ENCODE assay signal across 8 mouse cellular contexts in genomic region chr12:73534591-73534990, GRCm38 (mm10). TPM values are rescaled to one million over a fixed set of nuclear protein-coding genes. Genes with fewer than 3 reads are reported as not detected.
DNase-seq lines count a peak whose midpoint lies in the region; ATAC-seq and TF ChIP-seq lines count a peak whose summit lies in the region.

No protein-coding gene starts in this region.

- no peak overlapping the region for H3K4me2 ChIP-seq in kidney, embryonic 16.5 days (replicated peaks; ENCODE audit: low read depth, low read length)

- H3K27me3 ChIP-seq in kidney, adult 2 months (replicated peaks; ENCODE audit: control insufficient read depth, insufficient read depth, low read length), result no peaks in the 10 kb centered on the region
- peaks cover 27% of the 10 kb centered on the region for H3K27me3 ChIP-seq in kidney, embryonic 16.5 days (ENCODE audit: insufficient read depth, low read length)
- H3K27me3 ChIP-seq in MEL (ENCODE audit: control insufficient read depth in 1 of 2, insufficient read depth in 2 of 2, low read length in 2 of 2), result no peaks in the 10 kb centered on the region

- TF ChIP-seq CTCF in kidney, adult 2 months (conservative IDR thresholded peaks at IDR 0.05; ENCODE audit: insufficient read depth, insufficient read length, low read depth, low read length), result 0 out of 2 replicates have a peak, but pooled peaks have one; percentile 15
- peak; percentile 32 to 87 (median 70); a peak in 5 of 6 replicates for TF ChIP-seq CTCF in MEL (IDR thresholded peaks at IDR 0.05 in 2 of 3, conservative IDR thresholded peaks at IDR 0.05 in 1 of 3; ENCODE audit: control insufficient read depth in 1 of 3, insufficient read depth in 1 of 3, low read depth in 2 of 3, low read length in 3 of 3, poor library complexity in 1 of 3, severe bottlenecking in 1 of 3)

- no peaks in the 10 kb centered on the region for H3K4me1 ChIP-seq in kidney, adult 2 months (ENCODE audit: control insufficient read depth, insufficient read depth, low read length)
- no peaks in the 10 kb centered on the region for H3K4me1 ChIP-seq in kidney, embryonic 16.5 days (ENCODE audit: insufficient read depth, low read length)
- no peaks in the 10 kb centered on the region for H3K4me1 ChIP-seq in MEL (ENCODE audit: control insufficient read depth in 1 of 2, insufficient read depth in 2 of 2, low read length in 2 of 2)

- no peak for TF ChIP-seq POLR2A in kidney, adult 2 months (IDR thresholded peaks at IDR 0.05; ENCODE audit: low read depth, low read length)
- no peak for TF ChIP-seq POLR2A in MEL (IDR thresholded peaks at IDR 0.05; ENCODE audit: control insufficient read depth in 1 of 2, insufficient read depth in 1 of 2, low read depth in 1 of 2, low read length in 2 of 2, poor library complexity in 1 of 2)

- DNase-seq in kidney, adult 2 months, result peak; percentile 71
- DNase-seq in MEL (ENCODE audit: low read depth, low spot score), result peak; percentile 74
- peak; percentile 55 for DNase-seq in c-Kit-positive CD71-negative TER-119-negative erythroid progenitor cells, embryonic 14.5 days (ENCODE audit: low read depth)
- peak; percentile 73 to 80 for DNase-seq in heart, postnatal 10 days
- DNase-seq in left cerebral cortex, postnatal 36 days (ENCODE audit: low spot score in 2 of 2), result peak; percentile 35 to 39
- peak; percentile 41 for DNase-seq in retina, adult 2 months (ENCODE audit: low read depth, low spot score)

- 12% methylated on average over 9 of the region's 9 CpGs for WGBS in kidney, adult 2 months
- 15% methylated on average over 9 of the region's 9 CpGs for WGBS in kidney, embryonic 16.5 days

- TF ChIP-seq RAD21 in MEL (IDR thresholded peaks at IDR 0.05; ENCODE audit: low read depth, low read length), result peak; percentile 39

- H3K79me2 ChIP-seq in MEL (ENCODE audit: control insufficient read depth, insufficient read depth, low read length, poor library complexity), result no peaks in the 10 kb centered on the region

- H3K27ac ChIP-seq in kidney, adult 2 months (ENCODE audit: insufficient read depth, low read depth, low read length), result no peak overlapping the region
- H3K27ac ChIP-seq in kidney, embryonic 16.5 days (ENCODE audit: low read length), result no peak overlapping the region
- no peak overlapping the region for H3K27ac ChIP-seq in MEL (ENCODE audit: control insufficient read depth, low read depth, low read length)

- no peaks in the 10 kb centered on the region for H3K36me3 ChIP-seq in kidney, adult 2 months (ENCODE audit: control insufficient read depth, insufficient read depth, low read length)
- no peaks in the 10 kb centered on the region for H3K36me3 ChIP-seq in kidney, embryonic 16.5 days (ENCODE audit: insufficient read depth, low read length)
- H3K36me3 ChIP-seq in MEL (ENCODE audit: control insufficient read depth in 1 of 2, insufficient read depth in 2 of 2, low read length in 2 of 2), result no peaks in the 10 kb centered on the region; a peak in 1 of 4 replicates

- TF ChIP-seq EP300 in MEL (IDR thresholded peaks at IDR 0.05; ENCODE audit: low read depth in 1 of 2, low read length in 2 of 2), result no peak

- intact Hi-C loops in heart, postnatal 10 days (cut with DNase I), result no loop called here
- intact Hi-C loops in left cerebral cortex, postnatal 36 days (cut with DNase I), result no loop called here

- ATAC-seq in kidney, embryonic 16.5 days (ENCODE audit: low FRiP score, low TSS enrichment), result no peak
- ATAC-seq in monocyte, adult 5-6 weeks (replicated peaks; ENCODE audit: insufficient number of reproducible peaks, low FRiP score, low TSS enrichment, poor library complexity, severe bottlenecking), result no peak; the same call in 1 of the 2 replicates

- no peak overlapping the region for H3K4me3 ChIP-seq in kidney, adult 2 months (ENCODE audit: insufficient read depth, low read depth, low read length)
- H3K4me3 ChIP-seq in kidney, embryonic 16.5 days (ENCODE audit: low read length), result no peak overlapping the region
- H3K4me3 ChIP-seq in MEL (ENCODE audit: control insufficient read depth in 1 of 2, insufficient read depth in 1 of 2, low read depth in 2 of 2, low read length in 2 of 2), result no peak overlapping the region

- no peak overlapping the region for H3K9ac ChIP-seq in kidney, embryonic 16.5 days (replicated peaks; ENCODE audit: low read length)
- H3K9ac ChIP-seq in MEL (ENCODE audit: control insufficient read depth, low read depth, low read length, poor library complexity, severe bottlenecking), result no peak overlapping the region

- no peaks in the 10 kb centered on the region for H3K9me3 ChIP-seq in kidney, embryonic 16.5 days (ENCODE audit: low read length)
- H3K9me3 ChIP-seq in MEL (replicated peaks; ENCODE audit: insufficient read depth, low read length), result no peaks in the 10 kb centered on the region

TF ChIP-seq in MEL, 35 proteins besides CTCF, POLR2A, EP300 and RAD21:
- peak; percentile 54 for TF ChIP-seq SMC3 (IDR thresholded peaks at IDR 0.05; ENCODE audit: low read depth, low read length)
- TF ChIP-seq HCFC1 (IDR thresholded peaks at IDR 0.05; ENCODE audit: low read depth, low read length), result no peak
- no peak for TF ChIP-seq ELF1 (IDR thresholded peaks at IDR 0.05; ENCODE audit: low read depth, low read length)
- no peak for TF ChIP-seq MEF2A (IDR thresholded peaks at IDR 0.05; ENCODE audit: extremely low read depth, insufficient replicate concordance, low read depth, low read length, poor library complexity, severe bottlenecking)
- no peak for TF ChIP-seq UBTF (IDR thresholded peaks at IDR 0.05; ENCODE audit: borderline replicate concordance, insufficient read depth, low read depth, low read length)

RNA-seq across cellular contexts. Expression of gene Tmem30b, which starts 11.6 kb away (rescaled TPM):
- polyA plus RNA-seq in kidney, adult 2 months (2012; rRNA removed), result 16.5 and 22.3 TPM in 2 replicates
- 12.7 and 14.6 TPM in 2 replicates for polyA plus RNA-seq in kidney, embryonic 16.5 days (2015; fragmentation: Nextera tagmentation; extraction: Ambion mirVana)
- not detected in 2 replicates for total RNA-seq in MEL (2012; rRNA removed)
- polyA plus RNA-seq in MEL (2012; ENCODE audit: insufficient read depth in 1 of 2, insufficient read length in 2 of 2, low read depth in 1 of 2, low replicate concordance in 2 of 2, missing spikeins in 1 of 2), result not detected
- under 1 TPM; 0.20 to 0.34 TPM for total RNA-seq in heart, postnatal 10 days (2021)
- under 1 TPM in 1 of 2 experiments, not detected in 1; 0.12 TPM for total RNA-seq in left cerebral cortex, postnatal 36 days (2021)
- not detected in 3 replicates for total RNA-seq in monocyte, adult 5-6 weeks (2017)

RNA-seq across cellular contexts. Expression of gene Prkch, which starts 50.0 kb away (rescaled TPM):
- polyA plus RNA-seq in kidney, adult 2 months (2012; rRNA removed), result 8.4 and 9.5 TPM in 2 replicates
- 9.8 and 10.5 TPM in 2 replicates for polyA plus RNA-seq in kidney, embryonic 16.5 days (2015; fragmentation: Nextera tagmentation; extraction: Ambion mirVana)
- not detected in 2 replicates for total RNA-seq in MEL (2012; rRNA removed)
- polyA plus RNA-seq in MEL (2012; ENCODE audit: insufficient read depth in 1 of 2, insufficient read length in 2 of 2, low read depth in 1 of 2, low replicate concordance in 2 of 2, missing spikeins in 1 of 2), result not detected
- total RNA-seq in heart, postnatal 10 days (2021), result 10 to 100 TPM; 28.0 to 30.2 TPM
- 1 to 10 TPM; 4.6 to 6.0 TPM for total RNA-seq in left cerebral cortex, postnatal 36 days (2021)
- 140 to 209 TPM (median 154 TPM) in 3 replicates for total RNA-seq in monocyte, adult 5-6 weeks (2017)

Comparison
In these comparisons a context has a peak if more than half of its experiments do, and no peak if none do; other contexts are left out.
1. RNA of gene Prkch, which starts 50.0 kb away (total RNA-seq): 140 to 209 TPM in monocyte, adult 5-6 weeks and 28.0 to 30.2 TPM in heart, postnatal 10 days; 4.6 to 6.0 TPM in left cerebral cortex, postnatal 36 days and not detected in MEL; every median in the first group is over 4 times any median in the second.
2. Peak in every context shown above with its lines, with median percentiles within 50 percentile points of each other: DNase-seq.